Mouse (Mus musculus): ENCODE results near the gene Tfeb. TPM values are rescaled to one million over a fixed set of nuclear protein-coding genes. Genes with fewer than 3 reads are reported as not detected.
A peak's percentile ranks its signal among the peaks of the same experiment; 100 is the strongest.

The Tfeb gene
- polyA plus RNA-seq, 1 experiment: 36.4 TPM

DNA sequence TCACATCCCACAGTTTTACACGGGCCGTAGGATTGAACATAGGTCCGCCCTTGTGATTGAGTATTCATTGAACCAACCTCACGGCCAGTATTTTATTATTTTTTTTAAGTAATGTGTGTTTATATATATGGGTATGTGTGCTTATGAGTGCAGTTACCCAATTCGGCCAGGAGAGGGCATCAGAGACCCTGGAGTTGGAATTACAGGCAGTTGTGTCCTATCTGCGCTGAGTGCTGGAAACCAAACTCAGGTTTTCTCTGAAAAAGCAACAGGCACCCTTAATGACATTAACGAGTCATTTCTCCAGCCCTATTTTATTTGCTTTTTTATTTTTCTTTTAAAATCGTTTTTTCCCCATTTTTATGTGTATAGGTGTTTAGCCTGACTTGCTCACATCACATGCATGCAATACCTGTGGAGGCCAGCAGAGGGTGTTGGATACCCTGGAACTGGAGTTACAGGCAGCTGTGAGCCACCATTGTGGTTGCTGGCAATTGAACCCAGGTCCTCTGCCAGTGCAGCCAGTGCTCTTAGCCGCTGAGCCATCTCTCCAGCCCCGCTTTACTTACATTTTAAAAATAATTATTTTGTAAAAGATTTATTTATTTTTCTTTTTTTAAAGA, 8.0 kb downstream of the Tfeb start:
- no peaks in the 10 kb centered on the region for H3K27me3 ChIP-seq (replicated peaks; ENCODE audit: control insufficient read depth, insufficient read depth, low read length)
- H3K36me3 ChIP-seq (ENCODE audit: control insufficient read depth, insufficient read depth, low read length): no peaks in the 10 kb centered on the region
- WGBS: 88% methylated on average over 10 of the region's 10 CpGs
- H3K4me1 ChIP-seq (ENCODE audit: control insufficient read depth, insufficient read depth, low read length): peaks cover 9% of the 10 kb centered on the region; the same call in 1 of the 2 replicates
- TF ChIP-seq CTCF (conservative IDR thresholded peaks at IDR 0.05; ENCODE audit: insufficient read depth, insufficient read length, low read depth, low read length) (peak; percentile 35; the same call in 1 of the 2 replicates), POLR2A (IDR thresholded peaks at IDR 0.05; ENCODE audit: low read depth, low read length) (no peak)
- no peak overlapping the region for H3K4me3 ChIP-seq (ENCODE audit: insufficient read depth, low read depth, low read length)
- no peak overlapping the region for H3K27ac ChIP-seq (ENCODE audit: insufficient read depth, low read depth, low read length)
- peak; percentile 39 for DNase-seq

DNA sequence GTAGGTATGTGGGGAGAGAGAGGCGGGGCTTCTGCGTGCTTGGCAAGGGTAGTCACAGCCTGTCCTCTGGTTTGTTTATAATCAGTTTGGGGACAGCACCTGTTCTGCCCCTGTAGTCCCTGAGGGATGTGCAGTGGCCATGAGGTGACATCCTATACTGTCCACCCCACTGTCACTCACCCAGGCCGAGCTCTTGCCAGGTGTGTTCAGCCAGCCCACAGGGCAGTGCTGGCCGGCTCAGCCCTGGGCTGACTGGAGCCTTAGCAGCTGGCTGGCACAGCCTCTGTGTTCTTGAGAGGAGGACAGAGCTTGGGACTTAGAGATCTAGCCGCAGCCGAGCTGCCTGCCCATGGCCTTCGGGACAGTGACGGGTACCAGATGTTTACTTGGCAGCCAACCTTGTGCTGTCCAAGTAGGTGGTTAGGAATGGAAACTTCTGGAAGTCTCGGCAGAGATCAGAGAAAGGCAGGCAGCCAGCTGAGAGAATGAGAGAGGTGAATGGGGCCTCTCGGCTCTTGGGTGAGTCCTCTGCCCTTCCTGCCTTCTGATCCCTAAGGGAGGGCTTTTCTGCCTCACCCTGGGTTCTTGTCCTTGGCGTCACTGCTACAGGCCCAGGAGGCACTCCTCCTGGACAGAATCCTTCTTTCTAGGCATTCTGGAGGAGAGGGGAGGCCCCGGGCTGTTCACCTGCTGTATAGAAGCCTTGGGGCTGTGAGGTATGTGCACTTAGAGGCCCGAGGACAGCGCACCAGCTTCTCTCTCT, 12.1 kb downstream of the Tfeb start:
- H3K36me3 ChIP-seq (ENCODE audit: control insufficient read depth, insufficient read depth, low read length): no peaks in the 10 kb centered on the region; the same call in 1 of the 2 replicates
- peak overlapping the region; percentile 27; the same call in 1 of the 2 replicates for H3K27ac ChIP-seq (ENCODE audit: insufficient read depth, low read depth, low read length)
- no peak overlapping the region for H3K4me3 ChIP-seq (ENCODE audit: insufficient read depth, low read depth, low read length)
- no peaks in the 10 kb centered on the region for H3K27me3 ChIP-seq (replicated peaks; ENCODE audit: control insufficient read depth, insufficient read depth, low read length)
- H3K4me1 ChIP-seq (ENCODE audit: control insufficient read depth, insufficient read depth, low read length): peaks cover 9% of the 10 kb centered on the region; the same call in 1 of the 2 replicates
- 45% methylated on average over 14 of the region's 14 CpGs for WGBS
- TF ChIP-seq CTCF (conservative IDR thresholded peaks at IDR 0.05; ENCODE audit: insufficient read depth, insufficient read length, low read depth, low read length) (no peak), POLR2A (IDR thresholded peaks at IDR 0.05; ENCODE audit: low read depth, low read length) (no peak)
- peak; percentile 51 for DNase-seq

DNA sequence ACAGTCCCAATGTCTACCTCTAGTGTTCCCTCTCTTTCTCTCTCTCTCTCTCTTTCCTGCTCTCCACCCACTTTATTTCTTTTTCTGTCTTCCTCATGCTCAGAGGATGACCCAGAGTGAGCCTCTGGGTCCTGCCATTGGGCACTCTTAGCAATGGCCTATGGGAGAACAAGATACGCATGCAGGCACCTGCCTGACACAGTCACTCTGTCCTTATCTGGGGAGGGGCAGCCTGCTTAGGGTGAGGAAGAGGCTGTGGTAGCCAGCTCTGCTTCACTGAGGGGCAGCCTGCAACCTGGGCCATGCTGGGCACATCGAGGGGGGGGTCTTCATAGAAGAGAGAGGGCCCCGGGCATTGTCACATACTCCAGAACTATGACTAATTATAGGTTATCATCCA, 12.8 kb downstream of the Tfeb start:
- TF ChIP-seq CTCF (conservative IDR thresholded peaks at IDR 0.05; ENCODE audit: insufficient read depth, insufficient read length, low read depth, low read length) (no peak), POLR2A (IDR thresholded peaks at IDR 0.05; ENCODE audit: low read depth, low read length) (no peak)

DNA sequence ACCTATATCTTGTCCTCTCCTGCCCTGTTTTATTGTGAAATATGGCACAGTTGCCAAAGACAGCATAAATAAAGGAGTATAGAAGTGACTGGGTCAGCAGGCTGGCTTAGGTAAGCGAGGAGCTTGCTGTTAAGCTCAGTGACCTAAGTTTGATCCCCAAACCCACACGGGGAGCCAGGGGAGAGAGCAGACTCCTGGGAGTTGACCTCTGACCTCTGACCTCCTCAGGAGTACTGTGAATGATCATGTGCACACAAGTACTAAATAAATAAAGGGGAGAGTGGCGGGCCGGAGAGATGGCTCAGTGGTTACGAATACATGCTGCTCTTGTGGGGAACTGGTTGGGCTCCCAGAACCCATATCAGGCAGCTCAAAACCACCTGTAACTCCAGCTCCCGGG, 13.3 kb downstream of the Tfeb start:
- Histone ChIP-seq H3K4me3 (ENCODE audit: insufficient read depth, low read depth, low read length) (no peak overlapping the region), H3K27ac (ENCODE audit: insufficient read depth, low read depth, low read length) (no peak overlapping the region), H3K4me1 (ENCODE audit: control insufficient read depth, insufficient read depth, low read length) (peaks cover 9% of the 10 kb centered on the region; the same call in 1 of the 2 replicates), H3K27me3 (replicated peaks; ENCODE audit: control insufficient read depth, insufficient read depth, low read length) (no peaks in the 10 kb centered on the region), H3K36me3 (ENCODE audit: control insufficient read depth, insufficient read depth, low read length) (no peaks in the 10 kb centered on the region; the same call in 1 of the 2 replicates)
- DNase-seq: no peak
- 62% methylated on average over 6 of the region's 6 CpGs for WGBS
- TF ChIP-seq CTCF (conservative IDR thresholded peaks at IDR 0.05; ENCODE audit: insufficient read depth, insufficient read length, low read depth, low read length) (no peak), POLR2A (IDR thresholded peaks at IDR 0.05; ENCODE audit: low read depth, low read length) (no peak)

More for the DNA sequence above, 12.8 kb downstream of the Tfeb start:
- no peak overlapping the region for H3K4me3 ChIP-seq (ENCODE audit: insufficient read depth, low read depth, low read length)
- no peak overlapping the region for H3K27ac ChIP-seq (ENCODE audit: insufficient read depth, low read depth, low read length)
- WGBS: 84% methylated on average over 3 of the region's 3 CpGs
- H3K36me3 ChIP-seq (ENCODE audit: control insufficient read depth, insufficient read depth, low read length): no peaks in the 10 kb centered on the region; the same call in 1 of the 2 replicates
- peaks cover 9% of the 10 kb centered on the region; the same call in 1 of the 2 replicates for H3K4me1 ChIP-seq (ENCODE audit: control insufficient read depth, insufficient read depth, low read length)
- no peak for DNase-seq
- no peaks in the 10 kb centered on the region for H3K27me3 ChIP-seq (replicated peaks; ENCODE audit: control insufficient read depth, insufficient read depth, low read length)

DNA sequence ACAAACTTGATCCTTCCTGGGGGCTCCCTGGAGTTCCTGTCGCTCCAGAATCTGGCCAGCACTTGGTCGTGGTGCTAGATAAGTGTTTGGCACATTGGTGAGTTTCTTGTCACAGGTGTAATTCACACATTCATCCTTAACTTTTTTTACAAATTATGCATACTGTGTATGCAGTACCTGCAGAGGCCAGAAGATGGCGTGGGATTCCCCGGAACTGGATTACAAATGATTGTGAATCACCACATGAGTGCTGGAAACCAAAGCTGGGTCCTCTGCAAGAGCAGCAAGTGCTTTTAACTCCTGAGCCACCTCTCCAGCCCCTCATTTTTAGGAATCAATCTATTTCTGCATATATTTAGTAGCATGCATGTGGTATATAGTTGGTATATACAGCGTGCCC, 15.0 kb downstream of the Tfeb start:
- peaks cover 9% of the 10 kb centered on the region; the same call in 1 of the 2 replicates for H3K4me1 ChIP-seq (ENCODE audit: control insufficient read depth, insufficient read depth, low read length)
- no peak overlapping the region for H3K4me3 ChIP-seq (ENCODE audit: insufficient read depth, low read depth, low read length)
- DNase-seq: no peak
- no peaks in the 10 kb centered on the region; the same call in 1 of the 2 replicates for H3K36me3 ChIP-seq (ENCODE audit: control insufficient read depth, insufficient read depth, low read length)
- H3K27me3 ChIP-seq (replicated peaks; ENCODE audit: control insufficient read depth, insufficient read depth, low read length): no peaks in the 10 kb centered on the region
- TF ChIP-seq CTCF (conservative IDR thresholded peaks at IDR 0.05; ENCODE audit: insufficient read depth, insufficient read length, low read depth, low read length): 0 out of 2 replicates have a peak, but pooled peaks have one; percentile 13
- TF ChIP-seq POLR2A (IDR thresholded peaks at IDR 0.05; ENCODE audit: low read depth, low read length): no peak
- no peak overlapping the region for H3K27ac ChIP-seq (ENCODE audit: insufficient read depth, low read depth, low read length)
- 83% methylated on average over 5 of the region's 5 CpGs for WGBS

DNA sequence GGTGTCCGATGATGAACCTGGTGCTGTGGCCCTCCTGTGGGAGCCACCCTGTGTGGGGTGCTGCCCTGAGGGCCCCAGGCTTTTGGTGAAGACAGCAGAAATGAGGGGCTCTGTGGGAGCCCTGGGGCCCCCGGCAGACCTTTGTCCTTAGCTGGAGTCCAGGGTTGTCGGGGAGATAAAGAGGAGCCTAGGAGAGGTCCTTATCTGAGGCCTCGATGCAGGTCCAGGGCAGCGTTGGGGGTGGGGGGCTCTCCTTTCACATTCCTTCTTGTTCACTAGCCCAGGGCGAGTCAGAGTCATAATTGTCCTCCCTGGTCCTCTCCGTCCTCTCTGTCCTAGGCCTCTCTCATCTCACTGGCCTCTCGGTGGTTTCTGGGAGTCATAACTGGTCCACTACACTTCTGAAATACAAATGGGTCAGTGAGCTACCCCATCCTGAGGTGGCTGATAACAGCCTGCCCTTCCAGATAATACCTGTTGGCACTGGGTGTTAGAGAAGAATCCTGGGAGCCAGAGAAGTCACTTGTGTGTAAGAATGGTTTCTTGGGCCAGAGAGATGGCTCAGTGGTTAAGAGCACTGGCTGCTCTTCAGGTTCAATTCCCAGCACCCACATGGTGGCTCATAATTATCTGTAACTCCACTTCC, 16.4 kb downstream of the Tfeb start:
- Histone ChIP-seq H3K4me3 (ENCODE audit: insufficient read depth, low read depth, low read length) (no peak overlapping the region), H3K27me3 (replicated peaks; ENCODE audit: control insufficient read depth, insufficient read depth, low read length) (no peaks in the 10 kb centered on the region), H3K36me3 (ENCODE audit: control insufficient read depth, insufficient read depth, low read length) (no peaks in the 10 kb centered on the region; the same call in 1 of the 2 replicates), H3K27ac (ENCODE audit: insufficient read depth, low read depth, low read length) (no peak overlapping the region), H3K4me1 (ENCODE audit: control insufficient read depth, insufficient read depth, low read length) (peaks cover 8% of the 10 kb centered on the region; the same call in 1 of the 2 replicates)
- WGBS: 90% methylated on average over 8 of the region's 8 CpGs
- DNase-seq: no peak
- TF ChIP-seq CTCF (conservative IDR thresholded peaks at IDR 0.05; ENCODE audit: insufficient read depth, insufficient read length, low read depth, low read length) (no peak), POLR2A (IDR thresholded peaks at IDR 0.05; ENCODE audit: low read depth, low read length) (no peak)

Measured in kidney, adult 2 months (tissue).